Mouse (Mus musculus) spleen, adult 2 months (tissue): ENCODE measurements around the gene Ifnar1. TPM values are rescaled to one million over a fixed set of nuclear protein-coding genes. Genes with fewer than 3 reads are reported as not detected.

ENCODE experiments used
- DNase-seq, 2 experiments: peaks; one replicate each; pipeline versions ENCODE4 v3.0.0 to v3.0.0-alpha.2; 2012 to 2021; ENCODE audit warnings: low spot score in 2 of 2, low read depth in 1 of 2
- H3K27ac ChIP-seq: fragments of 200-500 bp; 2 replicates; pipeline ENCODE4 v1.5.1; 2012; ENCODE audit warnings: low read length, inconsistent platforms; ENCODE audit not compliant: insufficient read depth
- H3K27me3 ChIP-seq: fragments of 200-500 bp; 2 replicates; pipeline ENCODE4 v1.6.1; 2012; ENCODE audit warnings: mild to moderate bottlenecking, moderate library complexity, low read length, inconsistent platforms; ENCODE audit not compliant: control insufficient read depth, insufficient read depth
- H3K36me3 ChIP-seq: fragments of 200-500 bp; 2 replicates; pipeline ENCODE4 v1.6.1; 2012; ENCODE audit warnings: mild to moderate bottlenecking, low read length, inconsistent platforms; ENCODE audit not compliant: control insufficient read depth, insufficient read depth
- H3K4me1 ChIP-seq: fragments of 200-500 bp; 2 replicates; pipeline ENCODE4 v1.6.1; 2011; ENCODE audit warnings: inconsistent platforms; ENCODE audit not compliant: control insufficient read depth, insufficient read depth, insufficient read length
- H3K4me3 ChIP-seq: fragments of 200-500 bp; 2 replicates; pipeline ENCODE4 v1.5.1; 2011; ENCODE audit warnings: mild to moderate bottlenecking, inconsistent platforms; ENCODE audit not compliant: insufficient read depth, insufficient read length; ENCODE audit errors: extremely low read depth
- CTCF ChIP-seq: fragments of 200-500 bp; IDR thresholded peaks from 2 replicates; pipeline ENCODE4 v1.5.1; 2011; ENCODE audit warnings: mild to moderate bottlenecking, inconsistent platforms; ENCODE audit not compliant: insufficient read depth, insufficient read length, insufficient replicate concordance; ENCODE audit errors: extremely low read depth
- POLR2A ChIP-seq: fragments of 200-500 bp; IDR thresholded peaks from 2 replicates; pipeline ENCODE4 v1.6.1; 2011; ENCODE audit warnings: low read depth, low read length, inconsistent platforms
- WGBS: fragments of 180-500 bp; shearing (Covaris S2); methylation state at CpG from one replicate; pipeline ENCODE4 v1.1.7; 2018; 5-methylcytosine and 5-hydroxymethylcytosine counted together
- polyA plus RNA-seq: library from polyadenylated mRNA; depleted of rRNA; stranded (reverse); fragments of >200 nt; gene quantifications from 2 replicates; pipeline ENCODE4 v1.2.3, GENCODE M21; 2012; rRNA removed

The Ifnar1 gene
- polyA plus RNA-seq, 1 experiment = 22.3 TPM

- H3K36me3 ChIP-seq = peaks cover 47% of the 10 kb centered on the region
- peaks cover 11% of the 10 kb centered on the region; the same call in 1 of the 2 replicates for H3K4me1 ChIP-seq
- H3K27ac ChIP-seq = no peak overlapping the region
- H3K27me3 ChIP-seq = no peaks in the 10 kb centered on the region
- no peak for DNase-seq
- TF ChIP-seq CTCF = no peak
- no peak for TF ChIP-seq POLR2A
- WGBS = 88% methylated on average over 15 of the region's 15 CpGs
- H3K4me3 ChIP-seq = no peak overlapping the region
Measured at GRCm38 (mm10) chr16:91556659-91557058, 71.6 kb downstream of the Ifnar1 start.

Other genes with a start within 250 kb of the Ifnar1 start
- 0.21 TPM in 1 of 2 replicates, not detected in the other for gene Olig1, start 215.5 kb upstream of the Ifnar1 start, polyA plus RNA-seq
- 59.6 and 73.8 TPM in 2 replicates for gene Ifnar2, start 112.5 kb upstream of the Ifnar1 start, polyA plus RNA-seq
- gene Gm21970, start 93.5 kb upstream of the Ifnar1 start, polyA plus RNA-seq = not detected in 2 replicates
- gene Il10rb, start 79.1 kb upstream of the Ifnar1 start, polyA plus RNA-seq = 40.0 and 43.8 TPM in 2 replicates
- 18.7 and 36.7 TPM in 2 replicates for gene Ifngr2, start 61.8 kb downstream of the Ifnar1 start, polyA plus RNA-seq
- 19.6 and 21.2 TPM in 2 replicates for gene Tmem50b, start 112.6 kb downstream of the Ifnar1 start, polyA plus RNA-seq
- gene Dnajc28, start 133.8 kb downstream of the Ifnar1 start, polyA plus RNA-seq = 0.39 and 0.42 TPM in 2 replicates
- 24.8 and 26.4 TPM in 2 replicates for gene Gart, start 161.7 kb downstream of the Ifnar1 start, polyA plus RNA-seq
- 107 and 127 TPM in 2 replicates for gene Son, start 162.3 kb downstream of the Ifnar1 start, polyA plus RNA-seq
- gene Donson, start 203.5 kb downstream of the Ifnar1 start, polyA plus RNA-seq = 13.1 and 22.0 TPM in 2 replicates
- gene Cryzl1, start 243.7 kb downstream of the Ifnar1 start, polyA plus RNA-seq = 11.6 and 11.9 TPM in 2 replicates
- 21.7 and 36.0 TPM in 2 replicates for gene Itsn1, start 244.0 kb downstream of the Ifnar1 start, polyA plus RNA-seq